Mouse (Mus musculus) olfactory bulb, adult 2 months (tissue): ENCODE results near the gene Tmem231.

Experiments
- CTCF ChIP-seq: fragments of 200-500 bp; IDR thresholded peaks from 2 replicates; pipeline ENCODE4 v1.5.1; 2012; ENCODE audit warnings: low read depth, mild to moderate bottlenecking, low read length, moderate library complexity; ENCODE audit not compliant: insufficient read depth
- POLR2A ChIP-seq: fragments of 200-500 bp; IDR thresholded peaks from 2 replicates; pipeline ENCODE4 v1.6.1; 2012; ENCODE audit warnings: mild to moderate bottlenecking, low read depth, low read length, moderate library complexity; ENCODE audit not compliant: insufficient read depth

DNA sequence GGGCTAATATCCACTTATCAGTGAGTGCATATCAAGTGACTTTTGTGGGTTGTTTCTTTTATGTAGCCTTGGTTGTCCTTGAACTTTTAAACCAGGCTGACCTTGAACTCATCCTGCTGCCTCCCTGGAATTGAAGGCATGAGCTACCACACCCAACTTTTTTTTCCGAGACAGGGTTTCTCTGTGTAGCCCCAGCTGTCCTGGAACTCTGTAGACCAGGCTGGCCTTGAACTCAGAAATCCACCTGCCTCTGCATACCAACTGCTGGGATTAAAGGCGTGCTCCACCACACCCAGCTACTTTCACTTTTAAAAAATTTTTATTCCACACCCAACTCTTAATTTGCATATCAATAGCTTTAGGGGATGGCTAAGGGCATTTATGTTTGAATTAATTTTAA lies 9.9 kb upstream of the Tmem231 start:
- no peak for TF ChIP-seq POLR2A
- TF ChIP-seq CTCF, result no peak
